9 mouse cellular contexts compared by ENCODE assay signal in the genomic region with DNA sequence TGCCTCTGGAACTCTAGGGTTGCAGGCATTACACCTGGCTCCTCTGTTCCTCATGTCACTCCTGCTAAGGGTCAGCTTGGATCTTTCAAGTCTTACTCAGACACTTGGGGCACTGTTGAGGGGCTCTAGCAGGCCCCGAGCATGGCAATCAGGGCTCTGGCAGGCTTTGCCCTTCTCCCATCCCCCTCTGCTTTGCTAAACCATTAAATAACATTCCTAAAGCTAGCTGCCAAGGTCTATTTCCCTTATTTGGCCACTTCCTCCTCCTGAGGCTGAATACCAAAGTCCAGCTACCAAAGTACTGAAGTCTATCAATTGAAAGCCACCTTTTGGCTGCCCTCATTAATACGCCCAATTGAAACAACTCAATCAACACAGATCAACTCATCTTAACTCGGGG. TPM values are rescaled to one million over a fixed set of nuclear protein-coding genes. Genes with fewer than 3 reads are reported as not detected.
A peak's percentile ranks its signal among the peaks of the same experiment; 100 is the strongest.
DNase-seq lines count a peak whose midpoint lies in the region; ATAC-seq and TF ChIP-seq lines count a peak whose summit lies in the region.
"Had no signal": no experiment of that assay in that cellular context is flagged by ENCODE, and none has a peak within 500 bp of the region (broad histone marks: within the 10 kb centered on the region; RNA-seq: fewer than 3 reads in every experiment).

No protein-coding gene starts in this region.

- no peaks in the 10 kb centered on the region for H3K36me3 ChIP-seq in midbrain, postnatal 0 days (ENCODE audit: insufficient read depth, low read length)
- no peaks in the 10 kb centered on the region for H3K36me3 ChIP-seq in midbrain, embryonic 11.5 days (ENCODE audit: control insufficient read depth, insufficient read depth, low read length)
- H3K36me3 ChIP-seq in intestine, embryonic 16.5 days (ENCODE audit: control insufficient read depth, insufficient read depth, low read length) = no peaks in the 10 kb centered on the region
- no peaks in the 10 kb centered on the region for H3K36me3 ChIP-seq in liver, embryonic 13.5 days
- H3K36me3 ChIP-seq in hindbrain, embryonic 13.5 days = no peaks in the 10 kb centered on the region

- H3K9me3 ChIP-seq in midbrain, postnatal 0 days (ENCODE audit: low read length) = no peaks in the 10 kb centered on the region
- H3K9me3 ChIP-seq in midbrain, embryonic 11.5 days (ENCODE audit: control insufficient read depth, low read length) = no peaks in the 10 kb centered on the region
- H3K9me3 ChIP-seq in intestine, embryonic 16.5 days (ENCODE audit: control insufficient read depth, low read length) = no peaks in the 10 kb centered on the region
- H3K9me3 ChIP-seq in liver, embryonic 13.5 days (replicated peaks) = no peaks in the 10 kb centered on the region
- no peaks in the 10 kb centered on the region for H3K9me3 ChIP-seq in hindbrain, embryonic 13.5 days

- H3K9ac ChIP-seq in midbrain, postnatal 0 days (replicated peaks; ENCODE audit: low read length, poor library complexity, severe bottlenecking) = no peak overlapping the region
- H3K9ac ChIP-seq in midbrain, embryonic 11.5 days (ENCODE audit: low read length) = no peak overlapping the region
- 0 out of 2 replicates have a peak overlapping the region, but pooled peaks have one; percentile 32 for H3K9ac ChIP-seq in intestine, embryonic 16.5 days (ENCODE audit: low read depth, low read length)
- no peak overlapping the region for H3K9ac ChIP-seq in liver, embryonic 13.5 days
- no peak overlapping the region for H3K9ac ChIP-seq in hindbrain, embryonic 13.5 days

- H3K4me3 ChIP-seq in midbrain, postnatal 0 days (ENCODE audit: low read depth, low read length) = no peak overlapping the region
- no peak overlapping the region for H3K4me3 ChIP-seq in midbrain, embryonic 11.5 days (ENCODE audit: low read depth, low read length)
- H3K4me3 ChIP-seq in intestine, embryonic 16.5 days (ENCODE audit: low read length) = no peak overlapping the region
- no peak overlapping the region for H3K4me3 ChIP-seq in liver, embryonic 13.5 days (replicated peaks)
- H3K4me3 ChIP-seq in hindbrain, embryonic 13.5 days = no peak overlapping the region

- no peak for ATAC-seq in midbrain, postnatal 0 days (ENCODE audit: low FRiP score)
- ATAC-seq in midbrain, embryonic 11.5 days (ENCODE audit: low FRiP score) = no peak
- ATAC-seq in intestine, embryonic 16.5 days = peak; percentile 49
- no peak for ATAC-seq in liver, embryonic 13.5 days (ENCODE audit: low read depth)
- no peak for ATAC-seq in hindbrain, embryonic 13.5 days (ENCODE audit: low FRiP score)

- no peak overlapping the region for H3K4me2 ChIP-seq in midbrain, postnatal 0 days (ENCODE audit: low read depth, low read length, poor library complexity, severe bottlenecking)
- H3K4me2 ChIP-seq in midbrain, embryonic 11.5 days = no peak overlapping the region
- 0 out of 2 replicates have a peak overlapping the region, but pooled peaks have one; percentile 10 for H3K4me2 ChIP-seq in intestine, embryonic 16.5 days (ENCODE audit: low read depth, low read length)
- H3K4me2 ChIP-seq in liver, embryonic 13.5 days = peak overlapping the region; percentile 28
- H3K4me2 ChIP-seq in hindbrain, embryonic 13.5 days = no peak overlapping the region

- H3K4me1 ChIP-seq in midbrain, postnatal 0 days (ENCODE audit: insufficient read depth, low read length) = peaks cover 11% of the 10 kb centered on the region; the same call in 1 of the 2 replicates
- peaks cover 14% of the 10 kb centered on the region for H3K4me1 ChIP-seq in midbrain, embryonic 11.5 days (ENCODE audit: control insufficient read depth, insufficient read depth, low read length)
- peaks cover 18% of the 10 kb centered on the region for H3K4me1 ChIP-seq in intestine, embryonic 16.5 days (ENCODE audit: control insufficient read depth, insufficient read depth, low read length)
- peaks cover 33% of the 10 kb centered on the region for H3K4me1 ChIP-seq in liver, embryonic 13.5 days (replicated peaks)
- peaks cover 21% of the 10 kb centered on the region for H3K4me1 ChIP-seq in hindbrain, embryonic 13.5 days (replicated peaks)

- no peak; the same call in 1 of the 2 replicates for TF ChIP-seq CTCF in midbrain, postnatal 0 days (IDR thresholded peaks at IDR 0.05)

- H3K27ac ChIP-seq in midbrain, postnatal 0 days (ENCODE audit: low read depth, low read length) = no peak overlapping the region
- no peak overlapping the region for H3K27ac ChIP-seq in midbrain, embryonic 11.5 days (ENCODE audit: low read depth, low read length)
- H3K27ac ChIP-seq in intestine, embryonic 16.5 days (ENCODE audit: low read length) = peak overlapping the region; percentile 35
- H3K27ac ChIP-seq in liver, embryonic 13.5 days = no peak overlapping the region; the same call in 1 of the 2 replicates
- no peak overlapping the region for H3K27ac ChIP-seq in hindbrain, embryonic 13.5 days

- 27% methylated on average over 3 of the region's 3 CpGs for WGBS in midbrain, postnatal 0 days
- WGBS in midbrain, embryonic 11.5 days = 32% methylated on average over 3 of the region's 3 CpGs
- WGBS in intestine, embryonic 16.5 days = 29% methylated on average over 3 of the region's 3 CpGs
- 25% methylated on average over 3 of the region's 3 CpGs for WGBS in liver, embryonic 13.5 days (ENCODE audit: insufficient replicate concordance)
- 35% methylated on average over 3 of the region's 3 CpGs for WGBS in hindbrain, embryonic 13.5 days

- peaks cover 5% of the 10 kb centered on the region; the same call in 1 of the 2 replicates for H3K27me3 ChIP-seq in midbrain, postnatal 0 days (ENCODE audit: insufficient read depth, low read length)
- peaks cover 5% of the 10 kb centered on the region for H3K27me3 ChIP-seq in midbrain, embryonic 11.5 days (ENCODE audit: control insufficient read depth, insufficient read depth, low read length)
- no peaks in the 10 kb centered on the region for H3K27me3 ChIP-seq in intestine, embryonic 16.5 days (replicated peaks; ENCODE audit: control insufficient read depth, insufficient read depth, low read length)
- H3K27me3 ChIP-seq in liver, embryonic 13.5 days = peaks cover 10% of the 10 kb centered on the region; the same call in 1 of the 2 replicates
- H3K27me3 ChIP-seq in hindbrain, embryonic 13.5 days = peaks cover 22% of the 10 kb centered on the region

- DNase-seq in midbrain, postnatal 0 days (ENCODE audit: low spot score) = peak; percentile 59
- no peak for DNase-seq in midbrain, embryonic 11.5 days (ENCODE audit: low spot score, missing footprints)
- DNase-seq in liver, embryonic 13.5 days = no peak
- peak; percentile 59 for DNase-seq in yolk sac, embryonic 10.5 days (ENCODE audit: low spot score)
- no peak for DNase-seq in cerebellum, postnatal 25 days
- DNase-seq in urinary bladder, postnatal 25 days (ENCODE audit: low spot score) = no peak

RNA-seq across cellular contexts. Expression of a gene that starts 3.5 kb away (rescaled TPM):
- 22.6 and 37.1 TPM in 2 replicates for total RNA-seq in midbrain, postnatal 0 days (2014; rRNA removed)
- polyA plus RNA-seq in midbrain, postnatal 0 days (2015; fragmentation: Nextera tagmentation; extraction: Ambion mirVana) = 21.4 and 26.2 TPM in 2 replicates
- polyA plus RNA-seq in midbrain, embryonic 11.5 days (2014; fragmentation: Nextera tagmentation; extraction: Ambion mirVana) = 4.9 and 6.1 TPM in 2 replicates
- 16.4 and 19.2 TPM in 2 replicates for polyA plus RNA-seq in intestine, embryonic 16.5 days (2015; fragmentation: Nextera tagmentation; extraction: Ambion mirVana)
- polyA plus RNA-seq in liver, embryonic 13.5 days (2015; fragmentation: Nextera tagmentation; extraction: Ambion mirVana) = 49.2 and 50.2 TPM in 2 replicates
- 7.2 and 7.7 TPM in 2 replicates for polyA plus RNA-seq in hindbrain, embryonic 13.5 days (2015; fragmentation: Nextera tagmentation; extraction: Ambion mirVana)

RNA-seq across cellular contexts. Expression of a gene that starts 13.7 kb away (rescaled TPM):
- 3.6 and 7.7 TPM in 2 replicates for total RNA-seq in midbrain, postnatal 0 days (2014; rRNA removed)
- 2.5 and 2.8 TPM in 2 replicates for polyA plus RNA-seq in midbrain, postnatal 0 days (2015; fragmentation: Nextera tagmentation; extraction: Ambion mirVana)
- polyA plus RNA-seq in midbrain, embryonic 11.5 days (2014; fragmentation: Nextera tagmentation; extraction: Ambion mirVana) = 1.0 and 1.2 TPM in 2 replicates
- 49.1 and 53.1 TPM in 2 replicates for polyA plus RNA-seq in intestine, embryonic 16.5 days (2015; fragmentation: Nextera tagmentation; extraction: Ambion mirVana)
- polyA plus RNA-seq in liver, embryonic 13.5 days (2015; fragmentation: Nextera tagmentation; extraction: Ambion mirVana) = 8.0 and 10.3 TPM in 2 replicates
- 0.91 and 1.1 TPM in 2 replicates for polyA plus RNA-seq in hindbrain, embryonic 13.5 days (2015; fragmentation: Nextera tagmentation; extraction: Ambion mirVana)

RNA-seq across cellular contexts. Expression of a gene that starts 14.1 kb away (rescaled TPM):
- total RNA-seq in midbrain, postnatal 0 days (2014; rRNA removed) = not detected in 2 replicates
- not detected in 2 replicates for polyA plus RNA-seq in midbrain, postnatal 0 days (2015; fragmentation: Nextera tagmentation; extraction: Ambion mirVana)
- polyA plus RNA-seq in midbrain, embryonic 11.5 days (2014; fragmentation: Nextera tagmentation; extraction: Ambion mirVana) = not detected in 2 replicates
- not detected in 2 replicates for polyA plus RNA-seq in intestine, embryonic 16.5 days (2015; fragmentation: Nextera tagmentation; extraction: Ambion mirVana)
- not detected in 2 replicates for polyA plus RNA-seq in liver, embryonic 13.5 days (2015; fragmentation: Nextera tagmentation; extraction: Ambion mirVana)
- not detected in 2 replicates for polyA plus RNA-seq in hindbrain, embryonic 13.5 days (2015; fragmentation: Nextera tagmentation; extraction: Ambion mirVana)
- polyA plus RNA-seq: hindbrain, embryonic 11.5 days had no signal

RNA-seq across cellular contexts. Expression of a gene that starts 21.7 kb away (rescaled TPM):
- total RNA-seq in midbrain, postnatal 0 days (2014; rRNA removed) = 71.1 and 72.9 TPM in 2 replicates
- polyA plus RNA-seq in midbrain, postnatal 0 days (2015; fragmentation: Nextera tagmentation; extraction: Ambion mirVana) = 92.9 and 102 TPM in 2 replicates
- 89.8 and 94.7 TPM in 2 replicates for polyA plus RNA-seq in midbrain, embryonic 11.5 days (2014; fragmentation: Nextera tagmentation; extraction: Ambion mirVana)
- 82.0 and 92.1 TPM in 2 replicates for polyA plus RNA-seq in intestine, embryonic 16.5 days (2015; fragmentation: Nextera tagmentation; extraction: Ambion mirVana)
- 180 and 186 TPM in 2 replicates for polyA plus RNA-seq in liver, embryonic 13.5 days (2015; fragmentation: Nextera tagmentation; extraction: Ambion mirVana)
- 86.6 and 96.6 TPM in 2 replicates for polyA plus RNA-seq in hindbrain, embryonic 13.5 days (2015; fragmentation: Nextera tagmentation; extraction: Ambion mirVana)

RNA-seq across cellular contexts. Expression of a gene that starts 27.5 kb away (rescaled TPM):
- not detected in 2 replicates for total RNA-seq in midbrain, postnatal 0 days (2014; rRNA removed)
- not detected in 2 replicates for polyA plus RNA-seq in midbrain, postnatal 0 days (2015; fragmentation: Nextera tagmentation; extraction: Ambion mirVana)
- polyA plus RNA-seq in midbrain, embryonic 11.5 days (2014; fragmentation: Nextera tagmentation; extraction: Ambion mirVana) = not detected in 2 replicates
- not detected in 2 replicates for polyA plus RNA-seq in intestine, embryonic 16.5 days (2015; fragmentation: Nextera tagmentation; extraction: Ambion mirVana)
- not detected in 2 replicates for polyA plus RNA-seq in liver, embryonic 13.5 days (2015; fragmentation: Nextera tagmentation; extraction: Ambion mirVana)
- not detected in 2 replicates for polyA plus RNA-seq in hindbrain, embryonic 13.5 days (2015; fragmentation: Nextera tagmentation; extraction: Ambion mirVana)
- polyA plus RNA-seq: hindbrain, embryonic 11.5 days had no signal

Comparison
In these comparisons a context has a peak if more than half of its experiments do, and no peak if none do; other contexts are left out.
1. DNase-seq: peak in midbrain, postnatal 0 days (single experiment) and yolk sac, embryonic 10.5 days (single experiment); none in midbrain, embryonic 11.5 days (single experiment), liver, embryonic 13.5 days (single experiment), cerebellum, postnatal 25 days (0 of 2) and urinary bladder, postnatal 25 days (single experiment).
2. H3K4me2 ChIP-seq: peak in intestine, embryonic 16.5 days (single experiment) and liver, embryonic 13.5 days (single experiment); none in midbrain, postnatal 0 days (single experiment), midbrain, embryonic 11.5 days (single experiment) and hindbrain, embryonic 13.5 days (single experiment).